Mouse (Mus musculus): ENCODE data around the gene 1700019N19Rik. TPM values are rescaled to one million over a fixed set of nuclear protein-coding genes. Genes with fewer than 3 reads are reported as not detected.

The 1700019N19Rik gene
- total RNA-seq, 2 experiments from 2014 or later, result not detected

DNA sequence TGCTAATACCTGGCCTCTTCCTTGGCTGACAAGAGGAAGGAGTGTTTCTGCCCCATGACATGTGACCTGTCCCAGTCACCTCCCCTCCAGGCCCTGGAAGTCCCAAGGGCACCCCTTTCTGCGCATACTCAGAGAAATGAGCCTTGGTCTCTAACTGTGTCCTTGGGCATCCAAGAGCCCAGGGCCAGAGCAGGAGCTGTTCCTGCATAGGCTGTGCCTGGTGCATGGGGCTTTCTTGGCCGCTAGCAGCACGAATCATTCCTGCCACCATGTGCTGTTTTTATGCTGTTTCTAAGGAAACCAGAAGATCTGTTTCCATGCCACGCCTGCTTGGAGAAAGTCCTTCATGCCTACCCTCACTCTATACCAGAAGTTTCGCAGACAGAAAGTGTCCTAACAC, 16.3 kb upstream of the 1700019N19Rik start:
- no peak for DNase-seq (ENCODE audit: extremely low spot score in 1 of 2, low spot score in 1 of 2)

DNA sequence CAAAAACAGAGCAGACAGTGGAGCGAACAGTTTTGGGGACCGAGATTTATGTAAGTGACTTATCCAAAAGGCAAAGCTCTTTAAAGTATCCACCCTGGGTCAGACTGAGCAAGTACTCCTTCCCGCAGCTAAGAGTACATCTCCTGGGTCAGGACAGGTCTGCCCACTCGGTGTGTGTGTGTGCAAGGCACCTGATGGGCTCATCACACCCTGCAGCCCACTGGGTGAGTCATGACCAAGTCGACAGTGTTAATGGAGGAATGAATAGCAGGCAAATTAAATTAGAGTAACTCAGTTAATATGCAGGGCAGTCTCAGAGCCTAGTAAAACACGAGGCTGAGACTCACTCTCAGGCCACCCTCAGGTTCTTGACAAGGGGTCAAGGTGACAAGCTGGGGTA, 14.6 kb upstream of the 1700019N19Rik start:
- no peak for DNase-seq (ENCODE audit: extremely low spot score in 1 of 2, low spot score in 1 of 2)

DNA sequence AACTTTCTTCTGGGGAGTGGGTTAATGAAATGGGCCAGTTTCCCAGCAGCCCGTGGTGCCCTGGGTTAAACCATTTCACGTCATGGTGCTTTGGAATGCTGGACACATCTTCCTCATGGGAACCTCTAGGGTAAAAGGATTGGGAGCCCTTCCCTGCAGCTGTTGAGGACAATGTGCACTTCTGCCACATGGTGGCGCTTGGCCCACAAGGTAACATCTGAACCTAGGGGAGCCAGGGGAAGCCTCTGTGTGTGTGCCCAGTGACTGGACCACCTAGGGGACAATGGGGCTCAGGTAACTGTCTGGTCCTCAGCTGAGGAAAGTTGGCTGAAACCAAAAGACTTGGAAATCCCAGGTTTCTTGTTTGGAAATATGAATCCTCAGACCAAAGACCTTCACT, 12.1 kb upstream of the 1700019N19Rik start:
- DNase-seq (ENCODE audit: extremely low spot score in 1 of 2, low spot score in 1 of 2), result peak in 1 of 2 experiments; percentile 74

DNA sequence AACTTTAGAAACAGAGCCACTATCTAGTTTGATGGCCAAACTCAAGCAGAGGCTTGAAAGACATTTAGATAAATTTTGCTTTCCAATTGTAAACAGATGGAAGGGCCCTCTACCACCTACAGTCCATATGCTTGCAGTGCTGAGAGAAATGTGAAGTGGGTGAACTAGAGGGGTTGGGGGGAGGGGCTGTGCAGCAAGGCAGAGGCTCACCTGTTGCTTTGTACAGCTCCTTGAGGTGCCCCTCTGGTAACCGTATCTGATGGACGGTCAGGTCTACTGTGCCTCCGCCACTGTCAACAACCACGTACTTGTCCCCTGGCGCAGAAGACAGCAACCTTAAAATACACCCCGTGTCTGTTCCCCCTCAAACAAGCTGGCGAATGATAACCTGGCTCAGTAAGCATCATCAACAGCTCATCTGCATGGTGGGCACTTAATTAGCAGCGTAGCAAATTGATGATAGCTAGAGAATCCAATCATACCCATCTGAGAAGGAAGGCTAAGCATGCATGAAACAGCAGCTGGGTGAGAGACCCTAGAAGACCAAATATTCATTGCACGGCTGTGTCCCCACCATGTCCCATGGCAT, 11.0 kb upstream of the 1700019N19Rik start:
- DNase-seq (ENCODE audit: extremely low spot score in 1 of 2, low spot score in 1 of 2), result no peak

DNA sequence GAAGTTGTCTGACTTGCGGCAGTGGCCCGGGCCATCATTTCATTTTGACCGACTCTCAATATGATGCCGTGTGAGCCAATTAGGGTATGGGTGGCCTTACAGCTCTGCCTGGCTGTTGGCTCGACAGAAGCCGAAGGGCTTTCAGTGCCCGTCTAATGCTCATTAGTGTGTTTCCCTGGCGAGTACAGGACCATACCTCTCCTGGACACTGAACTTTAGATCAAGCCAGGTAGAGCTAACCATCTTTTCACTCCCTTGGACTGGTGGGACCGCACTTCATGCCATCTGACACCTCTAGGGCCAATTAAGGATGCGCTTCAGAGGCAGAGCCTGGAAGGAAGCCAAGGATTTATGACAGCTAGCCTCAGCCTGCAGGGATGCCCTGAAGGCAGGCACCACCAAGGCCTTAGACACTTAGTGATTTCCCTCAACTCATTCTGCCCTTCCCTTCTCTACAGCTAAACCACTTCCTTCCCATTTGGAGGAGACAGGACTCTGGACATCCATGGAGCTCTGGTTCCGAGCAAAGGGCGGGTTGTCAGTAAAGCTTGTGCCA, 931 bp upstream of the 1700019N19Rik start:
- DNase-seq (ENCODE audit: extremely low spot score in 1 of 2, low spot score in 1 of 2), result no peak

DNA sequence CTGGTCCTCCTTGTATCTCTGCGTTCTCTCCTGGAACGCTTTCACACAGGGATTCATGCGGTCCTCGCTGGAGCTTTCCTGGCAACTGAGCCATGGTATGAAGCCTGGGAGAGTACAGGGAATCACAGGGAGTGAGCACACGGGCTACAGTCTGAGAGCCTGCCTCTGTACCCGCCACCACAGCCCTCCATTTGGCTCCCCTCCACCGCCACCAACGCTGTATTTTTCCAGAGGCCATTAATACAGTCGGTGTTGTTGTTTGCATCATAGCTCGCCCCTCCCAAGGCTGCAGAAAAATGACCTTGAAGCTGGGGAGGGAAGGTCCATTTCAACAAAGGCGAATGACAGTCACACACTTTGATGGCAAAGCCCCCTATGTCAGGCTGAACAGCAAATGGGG, 5.1 kb downstream of the 1700019N19Rik start:
- DNase-seq (ENCODE audit: extremely low spot score in 1 of 2, low spot score in 1 of 2), result no peak

DNA sequence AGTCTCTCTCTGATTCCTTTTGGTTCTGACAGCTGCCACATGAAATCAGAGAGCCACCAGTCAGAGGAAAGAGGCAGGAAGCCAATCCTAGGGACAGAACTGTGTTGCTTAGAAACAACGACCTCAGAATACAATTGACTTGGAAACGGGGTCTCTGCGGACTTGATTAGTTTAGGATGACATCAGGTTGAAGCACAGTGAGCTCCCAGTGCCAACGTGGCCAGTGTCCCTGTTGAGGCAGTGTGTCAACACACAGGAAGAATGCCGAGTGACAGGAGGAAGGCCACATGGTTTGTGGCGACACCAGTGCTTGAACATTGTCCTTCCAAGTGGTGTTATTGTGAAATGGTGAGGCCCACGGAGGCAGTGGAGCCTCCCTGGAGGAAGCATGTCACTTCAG, 10.3 kb downstream of the 1700019N19Rik start:
- no peak for DNase-seq (ENCODE audit: extremely low spot score in 1 of 2, low spot score in 1 of 2)

DNA sequence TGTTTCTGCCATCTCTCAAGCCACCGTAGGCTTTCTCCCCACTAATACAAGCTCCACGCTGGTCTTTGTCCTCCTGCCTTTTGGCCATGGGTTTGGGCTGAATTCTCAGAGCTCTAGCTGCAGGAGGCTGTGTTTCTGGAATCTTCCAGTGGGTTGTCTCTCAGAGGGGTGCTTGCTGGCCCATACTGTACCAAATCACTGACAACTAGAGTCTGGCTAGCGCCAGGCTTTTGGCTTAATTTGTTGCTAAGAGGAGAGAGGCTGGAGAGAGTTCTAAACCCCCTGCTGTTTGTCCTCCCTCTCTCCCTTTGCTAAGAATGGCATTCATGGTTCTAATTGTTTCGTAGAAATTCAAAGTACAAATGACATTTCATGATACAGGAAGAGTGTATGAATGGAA, 12.7 kb downstream of the 1700019N19Rik start:
- no peak for DNase-seq (ENCODE audit: extremely low spot score in 1 of 2, low spot score in 1 of 2)

DNA sequence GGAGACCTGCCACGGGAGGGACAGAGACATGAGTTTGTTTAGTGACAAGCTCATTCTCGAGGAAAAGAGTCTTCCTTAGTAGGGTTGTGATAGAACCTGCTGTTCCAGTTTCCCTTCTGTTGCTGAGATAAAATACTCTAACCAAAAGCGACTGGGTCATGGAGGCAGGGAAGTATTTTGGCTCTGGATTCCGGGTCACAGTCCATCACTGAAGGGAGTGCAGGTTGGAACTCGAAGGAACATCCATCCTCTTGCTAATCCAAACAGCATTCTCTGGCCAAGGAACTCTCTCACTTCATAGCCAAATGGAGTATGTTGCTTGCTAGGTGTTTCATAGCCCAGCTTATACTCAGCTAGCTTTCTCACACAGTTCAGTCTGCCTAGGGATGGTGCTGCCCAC, 17.8 kb downstream of the 1700019N19Rik start:
- DNase-seq (ENCODE audit: extremely low spot score in 1 of 2, low spot score in 1 of 2), result no peak

DNA sequence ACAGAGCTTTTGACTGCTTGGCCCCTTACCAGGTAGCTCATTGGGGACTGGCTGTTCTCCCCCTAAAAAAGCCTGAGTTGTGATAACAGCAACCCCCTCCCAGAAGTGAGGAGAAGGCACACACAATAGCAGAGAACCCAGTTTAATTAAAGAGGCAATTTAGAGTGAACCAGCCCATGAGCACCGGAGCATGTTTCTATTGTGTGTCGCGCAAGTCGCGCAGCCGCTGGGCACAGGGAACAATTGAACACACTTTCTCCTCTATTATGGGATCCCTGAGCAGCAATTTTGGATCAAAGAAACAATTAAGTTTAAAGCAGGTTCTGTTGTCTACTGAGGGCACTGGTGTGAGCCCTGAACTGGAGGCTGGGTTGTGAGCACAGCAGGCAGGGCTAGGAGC, 26.9 kb downstream of the 1700019N19Rik start:
- no peak for DNase-seq (ENCODE audit: extremely low spot score in 1 of 2, low spot score in 1 of 2)

DNA sequence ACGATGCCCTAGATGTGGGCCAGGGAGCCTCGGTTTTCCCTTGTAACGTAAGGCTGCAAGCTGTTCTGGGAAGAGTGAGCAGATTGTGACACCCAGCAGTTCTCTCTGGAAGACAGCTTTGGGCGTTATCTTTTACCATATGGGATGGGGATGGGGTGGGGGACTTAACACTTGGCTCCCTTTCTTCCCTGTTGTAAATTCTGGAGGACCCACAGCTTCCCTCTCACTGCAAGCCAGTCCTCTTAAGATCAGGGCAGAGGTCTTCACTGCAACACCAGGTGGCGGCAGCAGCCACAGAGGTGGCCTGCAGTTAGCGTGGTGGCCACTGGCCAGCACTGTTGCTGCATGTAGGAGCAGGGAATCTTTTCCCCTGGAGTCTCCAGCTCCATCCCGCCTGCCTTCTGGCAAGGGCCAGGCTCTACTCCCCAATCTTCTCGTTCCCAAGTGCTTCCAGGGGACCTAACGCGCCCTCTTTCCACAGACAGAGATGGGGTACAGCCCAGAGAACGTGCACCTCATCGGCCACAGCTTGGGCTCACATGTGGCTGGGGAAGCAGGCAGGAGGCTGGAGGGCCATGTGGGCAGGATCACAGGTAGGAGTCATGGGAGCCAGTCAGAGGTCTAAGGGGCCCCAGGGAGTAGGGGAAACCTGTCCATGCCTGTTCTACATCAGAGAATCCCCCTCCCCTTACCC, 31.3 kb downstream of the 1700019N19Rik start:
- DNase-seq (ENCODE audit: extremely low spot score in 1 of 2, low spot score in 1 of 2), result peak; percentile 45 to 58

DNA sequence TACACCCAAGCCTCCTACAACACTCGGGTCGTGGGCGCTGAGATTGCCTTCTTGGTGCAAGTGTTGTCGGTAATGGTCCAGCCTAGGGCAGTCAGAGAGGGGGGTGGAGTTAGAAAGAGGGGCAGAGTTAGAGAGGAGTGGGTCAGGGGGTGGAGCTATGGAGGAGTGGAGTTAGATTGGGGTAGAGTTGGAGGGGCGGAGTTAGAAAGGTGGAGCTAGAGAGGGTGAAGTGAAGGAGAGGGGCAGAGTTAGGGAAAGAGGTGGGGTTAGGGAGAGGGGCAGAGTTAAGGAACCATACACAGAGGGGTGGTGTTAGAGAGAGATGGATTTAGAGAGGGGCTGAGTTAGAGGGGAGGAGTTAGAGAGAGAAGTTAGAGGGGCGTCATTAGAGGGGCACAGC, 31.9 kb downstream of the 1700019N19Rik start:
- no peak for DNase-seq (ENCODE audit: extremely low spot score in 1 of 2, low spot score in 1 of 2)

DNA sequence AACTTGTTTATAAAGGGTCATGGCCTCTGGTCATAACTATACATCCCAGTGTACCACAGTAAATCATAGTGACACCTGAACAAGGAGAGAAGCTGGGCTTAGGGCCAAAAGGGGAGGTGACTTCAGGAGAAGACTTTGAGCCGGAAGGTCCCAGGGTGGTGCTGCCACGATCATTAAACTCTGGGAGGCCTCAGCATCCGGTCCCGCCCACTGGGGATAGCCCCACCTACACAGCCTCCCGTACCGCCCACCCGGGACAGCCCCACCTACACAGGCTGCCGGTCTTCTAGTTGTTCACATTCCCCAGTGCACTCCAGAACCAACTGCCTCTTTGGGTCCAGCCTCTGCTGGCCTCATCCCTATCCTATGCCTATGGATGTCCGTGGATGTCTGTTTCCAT, 34.8 kb downstream of the 1700019N19Rik start, which contains the start of gene Pnliprp2:
Gene Pnliprp2 (plus strand): TSS at position 297 of the 400 bp plus-strand sequence.
- no peak for DNase-seq (ENCODE audit: extremely low spot score in 1 of 2, low spot score in 1 of 2)

DNA sequence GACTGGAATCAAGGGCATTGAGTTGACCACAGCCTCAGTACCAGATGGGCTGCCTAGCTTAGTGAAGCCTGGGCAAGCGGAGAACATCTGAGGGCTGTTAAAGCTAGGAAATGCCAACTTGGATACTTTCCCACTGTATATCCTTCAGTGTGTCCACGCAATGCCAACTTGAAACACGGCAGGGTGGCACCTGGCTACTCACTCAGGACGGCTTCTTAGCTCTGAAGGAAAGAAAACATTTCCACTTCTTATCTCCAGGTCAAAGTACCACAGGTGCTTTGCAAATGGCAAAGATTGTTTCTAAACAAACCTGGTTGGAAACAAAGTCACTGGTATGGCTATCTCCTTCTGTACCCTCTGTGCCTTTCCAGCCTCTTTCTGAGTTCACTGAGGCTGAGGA, 35.4 kb downstream of the 1700019N19Rik start:
- DNase-seq (ENCODE audit: extremely low spot score in 1 of 2, low spot score in 1 of 2), result no peak

DNA sequence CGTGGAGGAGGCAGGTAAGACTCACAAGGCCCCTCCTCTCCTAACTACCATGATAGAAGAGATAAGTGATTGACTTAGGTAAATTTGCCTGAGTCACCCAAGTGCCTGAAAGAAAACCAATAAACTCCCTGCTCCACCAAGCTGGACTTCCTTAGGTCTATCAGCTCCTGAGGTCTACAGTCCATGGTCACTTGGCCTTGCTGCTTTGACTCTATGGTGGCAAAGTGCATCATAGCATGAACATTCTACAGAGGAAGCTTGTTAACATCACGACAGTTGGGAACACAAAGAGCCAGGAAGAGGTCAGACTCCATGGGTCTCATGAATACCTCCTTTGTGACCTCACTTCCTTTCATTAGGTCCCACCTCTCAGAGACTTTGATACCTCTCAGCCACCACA, 42.8 kb downstream of the 1700019N19Rik start:
- no peak for DNase-seq (ENCODE audit: extremely low spot score in 1 of 2, low spot score in 1 of 2)

DNA sequence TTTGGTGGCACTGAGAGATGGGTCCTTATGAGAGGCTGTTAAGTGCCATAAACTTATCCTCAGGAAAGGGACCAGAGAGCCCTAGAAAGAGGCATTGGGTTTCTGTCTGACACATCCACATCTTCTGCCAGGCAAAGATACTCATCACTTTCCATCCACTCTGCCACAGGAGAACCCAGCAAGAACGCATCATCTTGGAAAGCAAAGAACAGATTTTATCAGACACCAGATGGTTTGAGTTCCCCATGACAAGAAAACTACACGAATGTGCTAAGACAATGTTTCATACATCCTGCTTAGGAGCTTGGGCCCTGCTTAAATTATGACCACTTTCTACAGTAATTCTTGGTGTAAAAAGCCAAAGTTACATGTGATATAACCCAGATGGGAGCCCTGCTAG, 43.4 kb downstream of the 1700019N19Rik start:
- DNase-seq (ENCODE audit: extremely low spot score in 1 of 2, low spot score in 1 of 2), result no peak

DNA sequence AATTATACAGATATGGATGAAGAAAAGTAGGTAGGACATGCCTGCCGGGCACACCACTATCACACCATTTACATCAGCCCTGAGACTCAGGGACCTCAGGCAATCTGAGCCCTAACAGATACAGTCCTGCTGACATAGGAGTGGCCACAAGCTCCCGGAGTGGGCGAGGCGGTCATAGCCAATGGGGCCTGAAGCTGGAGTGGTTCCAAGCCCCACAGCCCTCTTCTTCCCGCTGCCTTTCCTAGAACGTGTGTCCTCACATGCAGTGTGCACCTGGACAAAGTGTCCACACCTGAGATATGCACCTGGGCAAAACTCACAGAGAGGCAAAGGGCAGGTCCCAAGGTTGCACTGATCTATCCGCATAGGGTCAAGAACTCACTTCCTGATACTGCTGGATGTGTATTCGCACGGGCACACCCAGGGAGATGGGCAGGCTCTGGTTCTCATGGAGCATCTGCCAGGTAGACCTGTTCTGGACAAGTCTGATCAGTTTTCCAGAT, 46.7 kb downstream of the 1700019N19Rik start:
- no peak for DNase-seq (ENCODE audit: extremely low spot score in 1 of 2, low spot score in 1 of 2)

DNA sequence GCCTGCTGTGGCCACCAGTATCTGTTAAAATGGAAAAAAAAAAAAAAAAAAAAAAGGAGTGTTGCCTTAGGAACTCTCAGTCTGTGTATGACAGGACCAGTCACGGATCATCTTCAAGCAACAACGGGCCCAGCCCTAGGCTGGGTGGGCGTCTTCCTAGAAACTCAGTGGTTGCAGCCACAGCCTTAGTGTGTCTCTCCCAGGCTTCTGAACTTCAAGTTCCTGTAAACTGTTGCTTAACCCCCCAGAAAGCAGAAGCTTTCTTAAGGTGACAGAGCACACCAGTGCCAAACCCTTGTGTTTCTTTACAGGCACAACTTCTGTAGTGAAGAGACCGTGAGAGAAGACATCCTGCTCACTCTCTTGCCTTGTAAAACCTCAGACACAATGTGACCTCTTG, 50.5 kb downstream of the 1700019N19Rik start:
- no peak for DNase-seq (ENCODE audit: extremely low spot score in 1 of 2, low spot score in 1 of 2)

DNA sequence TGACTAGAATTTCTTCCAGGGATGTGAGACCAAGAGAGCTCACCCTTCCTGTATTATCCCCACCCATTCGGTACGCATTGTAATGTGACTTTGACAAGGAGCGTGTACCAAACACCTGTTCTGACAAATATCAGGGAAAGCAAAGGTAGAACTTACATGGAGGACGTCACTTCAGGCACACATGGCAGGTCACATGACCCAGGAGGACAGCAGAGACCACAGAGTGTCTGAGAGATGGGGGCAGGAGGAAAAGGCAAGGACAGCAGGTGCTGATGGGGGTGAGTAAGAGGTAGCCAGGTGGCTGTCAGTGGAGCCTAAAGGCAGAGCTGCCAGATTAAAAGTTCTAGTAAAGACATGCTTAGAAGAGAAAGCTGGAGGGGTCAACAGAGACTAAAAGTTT, 51.5 kb downstream of the 1700019N19Rik start:
- no peak for DNase-seq (ENCODE audit: extremely low spot score in 1 of 2, low spot score in 1 of 2)

DNA sequence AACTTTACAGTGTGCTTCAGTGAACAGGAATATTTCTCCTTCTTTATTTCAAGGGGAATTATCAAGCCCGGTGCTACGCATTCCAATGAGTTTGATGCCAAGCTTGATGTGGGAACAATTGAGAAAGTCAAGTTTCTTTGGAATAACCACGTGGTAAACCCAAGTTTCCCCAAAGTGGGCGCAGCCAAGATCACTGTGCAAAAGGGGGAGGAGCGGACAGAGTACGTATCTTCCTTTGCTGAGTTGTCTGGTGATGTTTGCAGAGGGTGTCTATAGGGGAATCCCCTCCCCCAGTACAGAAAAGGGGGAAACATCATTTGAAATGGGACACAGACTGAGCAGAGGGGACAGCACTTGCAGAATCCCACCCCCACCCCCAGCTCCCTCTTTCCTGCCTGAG, 53.2 kb downstream of the 1700019N19Rik start:
- no peak for DNase-seq (ENCODE audit: extremely low spot score in 1 of 2, low spot score in 1 of 2)

DNA sequence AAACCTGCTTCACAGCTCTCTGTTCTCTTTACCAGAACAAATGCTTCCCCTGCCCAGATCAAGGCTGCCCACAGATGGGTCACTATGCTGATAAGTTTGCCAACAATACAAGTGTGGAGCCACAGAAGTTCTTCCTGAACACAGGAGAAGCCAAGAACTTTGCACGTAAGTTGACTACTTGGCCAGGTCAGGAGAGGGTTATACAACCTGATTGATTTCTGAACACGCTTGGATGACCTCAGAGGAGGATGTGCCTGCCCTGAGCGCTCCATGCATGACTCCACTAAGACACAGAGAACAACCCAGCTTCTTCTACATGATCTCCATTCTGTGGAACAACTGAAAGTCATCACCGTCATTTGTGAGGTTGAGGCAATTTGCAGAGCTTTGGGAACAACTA, 56.1 kb downstream of the 1700019N19Rik start:
- no peak for DNase-seq (ENCODE audit: extremely low spot score in 1 of 2, low spot score in 1 of 2)

Measured in layer of hippocampus, postnatal 25 days (tissue).